Comparison of ENCODE assay signal across 8 mouse cellular contexts in genomic region chr2:167350126-167350650, GRCm38 (mm10). TPM values are rescaled to one million over a fixed set of nuclear protein-coding genes. Genes with fewer than 3 reads are reported as not detected.
DNase-seq lines count a peak whose midpoint lies in the region; ATAC-seq and TF ChIP-seq lines count a peak whose summit lies in the region.

No protein-coding gene starts in this region.

- no peak overlapping the region for H3K27ac ChIP-seq in heart, embryonic 11.5 days (ENCODE audit: low read depth, low read length)
- peak overlapping the region; percentile 76; the same call in 1 of the 2 replicates for H3K27ac ChIP-seq in testis, adult 2 months (ENCODE audit: control insufficient read depth, insufficient read depth, low read depth, low read length)
- no peak overlapping the region for H3K27ac ChIP-seq in limb, embryonic 14.5 days (replicated peaks; ENCODE audit: low read depth, low read length)
- H3K27ac ChIP-seq in stomach, embryonic 15.5 days = no peak overlapping the region

- no peak for ATAC-seq in heart, embryonic 11.5 days (replicated peaks; ENCODE audit: insufficient number of reproducible peaks, low FRiP score, low TSS enrichment)
- no peak for ATAC-seq in limb, embryonic 14.5 days (ENCODE audit: low FRiP score, low read depth)
- no peak for ATAC-seq in stomach, embryonic 15.5 days (ENCODE audit: insufficient read depth, low FRiP score, low read depth)

- H3K4me2 ChIP-seq in heart, embryonic 11.5 days = peak overlapping the region; percentile 85
- H3K4me2 ChIP-seq in limb, embryonic 14.5 days (replicated peaks; ENCODE audit: low read depth, low read length, severe bottlenecking) = peak overlapping the region; percentile 83
- H3K4me2 ChIP-seq in stomach, embryonic 15.5 days = peak overlapping the region; percentile 93; the same call in 1 of the 2 replicates

- peaks cover 35% of the 10 kb centered on the region for H3K4me1 ChIP-seq in heart, embryonic 11.5 days (ENCODE audit: control insufficient read depth, insufficient read depth, low read length)
- H3K4me1 ChIP-seq in testis, adult 2 months (ENCODE audit: control insufficient read depth, insufficient read depth, low read length) = peaks cover 7% of the 10 kb centered on the region
- H3K4me1 ChIP-seq in limb, embryonic 14.5 days (ENCODE audit: control insufficient read depth, insufficient read depth, low read length) = 0 out of 2 replicates have a peak, but pooled peaks cover 7% of the 10 kb centered on the region
- H3K4me1 ChIP-seq in stomach, embryonic 15.5 days = peaks cover 12% of the 10 kb centered on the region

- H3K27me3 ChIP-seq in heart, embryonic 11.5 days (ENCODE audit: control insufficient read depth, insufficient read depth, low read length) = no peaks in the 10 kb centered on the region
- no peaks in the 10 kb centered on the region for H3K27me3 ChIP-seq in testis, adult 2 months (ENCODE audit: control insufficient read depth, insufficient read depth, low read length)
- H3K27me3 ChIP-seq in limb, embryonic 14.5 days (ENCODE audit: control insufficient read depth, insufficient read depth, low read length) = no peaks in the 10 kb centered on the region
- 0 out of 2 replicates have a peak, but pooled peaks cover 2% of the 10 kb centered on the region for H3K27me3 ChIP-seq in stomach, embryonic 15.5 days (replicated peaks)

- DNase-seq in heart, postnatal 4 days = no peak
- no peak for DNase-seq in testis, postnatal 10 days (ENCODE audit: low spot score)
- no peak for DNase-seq in limb, embryonic 14.5 days (ENCODE audit: low spot score)
- DNase-seq in left cerebral cortex, adult 11 months (ENCODE audit: low spot score) = no peak
- no peak for DNase-seq in yolk sac, embryonic 10.5 days (ENCODE audit: low spot score)

- no peak for TF ChIP-seq CTCF in testis, adult 2 months (IDR thresholded peaks at IDR 0.05; ENCODE audit: control insufficient read depth, insufficient read depth, insufficient replicate concordance, low read depth, low read length)

- no peak overlapping the region for H3K9ac ChIP-seq in heart, embryonic 11.5 days (ENCODE audit: low read depth, low read length)
- no peak overlapping the region for H3K9ac ChIP-seq in limb, embryonic 14.5 days (ENCODE audit: low read depth, low read length, severe bottlenecking)
- H3K9ac ChIP-seq in stomach, embryonic 15.5 days = no peak overlapping the region

- TF ChIP-seq POLR2A in testis, adult 2 months (IDR thresholded peaks at IDR 0.05; ENCODE audit: control insufficient read depth, low read depth, low read length) = no peak
- TF ChIP-seq POLR2A in limb, embryonic 14.5 days (IDR thresholded peaks at IDR 0.05; ENCODE audit: borderline replicate concordance, extremely low read depth, insufficient read depth, insufficient read length) = no peak

- H3K4me3 ChIP-seq in heart, embryonic 11.5 days (ENCODE audit: low read depth, low read length) = no peak overlapping the region
- no peak overlapping the region for H3K4me3 ChIP-seq in testis, adult 2 months (ENCODE audit: control insufficient read depth, low read depth, low read length)
- H3K4me3 ChIP-seq in limb, embryonic 14.5 days (replicated peaks; ENCODE audit: low read length) = no peak overlapping the region
- peak overlapping the region; percentile 84; the same call in 1 of the 2 replicates for H3K4me3 ChIP-seq in stomach, embryonic 15.5 days (replicated peaks)

- H3K36me3 ChIP-seq in heart, embryonic 11.5 days (ENCODE audit: control insufficient read depth, insufficient read depth, low read length) = no peaks in the 10 kb centered on the region
- H3K36me3 ChIP-seq in testis, adult 2 months (ENCODE audit: control insufficient read depth, insufficient read depth, low read length) = no peaks in the 10 kb centered on the region
- H3K36me3 ChIP-seq in limb, embryonic 14.5 days (ENCODE audit: control insufficient read depth, insufficient read depth, low read length) = no peaks in the 10 kb centered on the region
- H3K36me3 ChIP-seq in stomach, embryonic 15.5 days = no peaks in the 10 kb centered on the region

- H3K9me3 ChIP-seq in heart, embryonic 11.5 days (replicated peaks; ENCODE audit: control insufficient read depth, low read length) = no peaks in the 10 kb centered on the region
- no peaks in the 10 kb centered on the region for H3K9me3 ChIP-seq in limb, embryonic 14.5 days (ENCODE audit: control insufficient read depth, low read length)
- H3K9me3 ChIP-seq in stomach, embryonic 15.5 days = no peaks in the 10 kb centered on the region

- WGBS in heart, embryonic 11.5 days (ENCODE audit: insufficient replicate concordance) = 54% methylated on average over 8 of the region's 8 CpGs
- WGBS in limb, embryonic 14.5 days = 63% methylated on average over 8 of the region's 8 CpGs
- WGBS in stomach, embryonic 15.5 days = 49% methylated on average over 8 of the region's 8 CpGs

RNA-seq across cellular contexts. Expression of gene B4galt5, which starts 1.2 kb away (rescaled TPM):
- polyA plus RNA-seq in heart, embryonic 11.5 days (2014; fragmentation: Nextera tagmentation; extraction: Ambion mirVana) = 16.1 and 24.5 TPM in 2 replicates
- total RNA-seq in heart, postnatal 4 days (2021) = 10 to 100 TPM; 30.3 to 33.9 TPM
- 5.4 and 5.8 TPM in 2 replicates for polyA plus RNA-seq in testis, adult 2 months (2012; rRNA removed)
- polyA plus RNA-seq in limb, embryonic 14.5 days (2012; rRNA removed) = 21.8 and 23.6 TPM in 2 replicates
- polyA plus RNA-seq in limb, embryonic 14.5 days (2014; fragmentation: Nextera tagmentation; extraction: Ambion mirVana) = 23.2 and 24.5 TPM in 2 replicates
- 16.7 and 17.0 TPM in 2 replicates for polyA plus RNA-seq in stomach, embryonic 15.5 days (2015; fragmentation: Nextera tagmentation; extraction: Ambion mirVana)
